Mouse (Mus musculus) lung, adult 2 months (tissue): ENCODE data around the gene Mpv17l.

Source experiments
- CTCF ChIP-seq: fragments of 200-500 bp; IDR thresholded peaks from 2 replicates; pipeline ENCODE4 v1.5.1; 2011; ENCODE audit warnings: mild to moderate bottlenecking, low read length, control low read depth; ENCODE audit not compliant: insufficient read depth
- POLR2A ChIP-seq: fragments of 200-500 bp; IDR thresholded peaks from 2 replicates; pipeline ENCODE4 v1.6.1; 2011; ENCODE audit warnings: low read depth, mild to moderate bottlenecking, control low read depth, low read length, borderline replicate concordance; ENCODE audit errors: extremely low read depth

GRCm38 (mm10) chr16:13895740-13896139, 7.2 kb upstream of the Mpv17l start:
- TF ChIP-seq CTCF (no peak), POLR2A (no peak)
